Mouse (Mus musculus): ENCODE data around the gene Gm10073. TPM values are rescaled to one million over a fixed set of nuclear protein-coding genes. Genes with fewer than 3 reads are reported as not detected.
"Not testable (repeated sequence)": the region's sequence is repeated elsewhere in the genome, so short reads cannot be mapped to it uniquely, and the experiment has no call there.

The Gm10073 gene
- polyA plus RNA-seq, 1 experiment, result 1.6 TPM

DNA sequence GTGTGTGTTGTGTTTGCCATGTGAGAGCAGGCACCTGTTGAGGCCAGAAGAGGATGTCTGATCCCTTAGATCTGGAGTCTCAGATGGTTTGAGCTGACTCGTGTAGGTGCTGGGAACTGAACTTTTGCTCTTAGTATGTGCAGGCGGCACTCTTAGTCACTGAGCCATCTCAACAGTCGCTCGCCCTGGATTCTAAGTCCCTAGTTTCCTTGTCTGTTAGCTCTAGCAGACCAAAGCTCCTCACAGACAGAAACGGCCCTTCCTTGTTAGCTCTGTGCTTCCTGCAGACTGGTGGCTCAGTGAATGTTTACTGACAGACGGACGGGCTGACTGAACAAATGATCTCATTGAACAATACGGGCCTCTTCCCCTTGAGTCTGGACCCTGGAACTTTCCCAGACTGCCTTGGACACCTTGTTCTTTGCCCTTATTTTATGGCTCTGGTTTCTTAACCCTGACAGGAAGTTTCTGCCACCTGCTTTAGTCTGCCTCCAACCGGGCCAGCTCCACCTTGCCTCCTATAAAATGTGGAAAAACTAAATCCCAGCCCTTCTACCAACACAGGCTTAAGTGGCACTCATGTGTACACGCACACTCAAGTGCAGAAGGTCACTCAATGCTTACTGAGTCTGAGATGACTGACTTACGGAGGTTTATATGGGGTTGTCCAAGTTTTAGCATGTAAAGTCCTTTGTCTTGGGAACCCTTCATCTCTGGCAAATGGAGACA lies 11.8 kb upstream of the Gm10073 start:
- TF ChIP-seq GATA1 (IDR thresholded peaks at IDR 0.05; ENCODE audit: low read length) (no peak), TAL1 (IDR thresholded peaks at IDR 0.05; ENCODE audit: low read length) (no peak)
- H3K36me3 ChIP-seq (ENCODE audit: control insufficient read depth), result no peaks in the 10 kb centered on the region
- H3K9me3 ChIP-seq (ENCODE audit: control insufficient read depth, low read length), result no peaks in the 10 kb centered on the region
- H3K4me3 ChIP-seq (replicated peaks), result no peak overlapping the region
- H3K4me1 ChIP-seq (ENCODE audit: control insufficient read depth), result no peaks in the 10 kb centered on the region
- no peaks in the 10 kb centered on the region for H3K27me3 ChIP-seq (ENCODE audit: control insufficient read depth)

GRCm38 (mm10) chr8:106581344-106582088 lies 8.3 kb upstream of the Gm10073 start:
- TF ChIP-seq GATA1 (IDR thresholded peaks at IDR 0.05; ENCODE audit: low read length) (no peak), TAL1 (IDR thresholded peaks at IDR 0.05; ENCODE audit: low read length) (no peak)
- Histone ChIP-seq H3K9me3 (ENCODE audit: control insufficient read depth, low read length) (no peaks in the 10 kb centered on the region), H3K4me3 (replicated peaks) (no peak overlapping the region), H3K27me3 (ENCODE audit: control insufficient read depth) (no peaks in the 10 kb centered on the region), H3K36me3 (ENCODE audit: control insufficient read depth) (no peaks in the 10 kb centered on the region), H3K4me1 (ENCODE audit: control insufficient read depth) (no peaks in the 10 kb centered on the region)

DNA sequence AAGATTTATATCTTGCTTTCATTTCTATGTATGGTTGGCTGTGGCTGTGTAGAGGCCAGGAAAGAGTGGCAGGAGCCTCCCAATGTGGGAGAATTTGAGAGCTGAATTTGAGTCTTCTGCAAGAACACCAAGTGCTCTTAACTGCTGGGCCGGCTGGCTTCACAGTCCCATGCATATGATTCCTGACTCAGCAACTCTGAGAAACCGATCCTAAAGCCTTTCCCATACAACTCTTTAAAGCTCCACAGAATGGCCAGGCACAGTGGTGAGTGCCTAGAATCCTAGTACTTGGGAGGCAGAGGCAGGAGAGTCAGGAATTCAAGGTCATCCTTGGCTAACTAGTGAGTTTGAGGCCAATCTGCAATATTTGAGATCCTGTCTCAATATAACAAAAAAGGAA lies 6.2 kb upstream of the Gm10073 start:
- Histone ChIP-seq H3K36me3 (ENCODE audit: control insufficient read depth) (no peaks in the 10 kb centered on the region), H3K4me1 (ENCODE audit: control insufficient read depth) (no peaks in the 10 kb centered on the region), H3K27me3 (ENCODE audit: control insufficient read depth) (no peaks in the 10 kb centered on the region), H3K4me3 (replicated peaks) (no peak overlapping the region), H3K9me3 (ENCODE audit: control insufficient read depth, low read length) (no peaks in the 10 kb centered on the region)
- TF ChIP-seq TAL1 (IDR thresholded peaks at IDR 0.05; ENCODE audit: low read length) (no peak), GATA1 (IDR thresholded peaks at IDR 0.05; ENCODE audit: low read length) (no peak)

GRCm38 (mm10) chr8:106576849-106577555 lies 3.7 kb upstream of the Gm10073 start:
- no peaks in the 10 kb centered on the region for H3K4me1 ChIP-seq (ENCODE audit: control insufficient read depth)
- H3K36me3 ChIP-seq (ENCODE audit: control insufficient read depth), result no peaks in the 10 kb centered on the region
- TF ChIP-seq GATA1 (IDR thresholded peaks at IDR 0.05; ENCODE audit: low read length), result no peak
- TF ChIP-seq TAL1 (IDR thresholded peaks at IDR 0.05; ENCODE audit: low read length), result no peak
- no peak overlapping the region for H3K4me3 ChIP-seq (replicated peaks)
- H3K27me3 ChIP-seq (ENCODE audit: control insufficient read depth), result no peaks in the 10 kb centered on the region
- H3K9me3 ChIP-seq (ENCODE audit: control insufficient read depth, low read length), result no peaks in the 10 kb centered on the region

DNA sequence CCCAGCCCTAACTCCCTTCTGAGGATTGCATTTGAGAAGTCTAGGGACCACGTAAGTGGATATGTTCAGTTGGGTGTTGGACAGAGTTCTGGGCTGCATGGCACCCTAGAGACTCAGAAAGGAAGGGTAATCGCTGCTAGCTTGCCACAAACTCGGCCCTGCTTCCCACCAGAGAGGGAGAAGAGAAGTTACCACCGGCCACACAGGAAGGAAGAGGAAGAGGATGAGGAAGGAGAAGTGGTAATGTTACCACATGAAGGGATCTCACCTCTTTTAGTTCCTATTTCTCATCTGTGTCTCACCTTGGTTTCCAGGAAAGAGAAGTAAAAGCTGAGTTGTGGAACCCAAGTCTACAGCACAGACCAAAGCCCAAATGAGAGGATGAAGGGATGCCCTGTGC lies 1.0 kb upstream of the Gm10073 start:
- Histone ChIP-seq H3K4me3 (replicated peaks) (no peak overlapping the region), H3K36me3 (ENCODE audit: control insufficient read depth) (no peaks in the 10 kb centered on the region), H3K9me3 (ENCODE audit: control insufficient read depth, low read length) (no peaks in the 10 kb centered on the region), H3K27me3 (ENCODE audit: control insufficient read depth) (no peaks in the 10 kb centered on the region), H3K4me1 (ENCODE audit: control insufficient read depth) (no peaks in the 10 kb centered on the region)
- TF ChIP-seq GATA1 (IDR thresholded peaks at IDR 0.05; ENCODE audit: low read length), result no peak
- no peak for TF ChIP-seq TAL1 (IDR thresholded peaks at IDR 0.05; ENCODE audit: low read length)

DNA sequence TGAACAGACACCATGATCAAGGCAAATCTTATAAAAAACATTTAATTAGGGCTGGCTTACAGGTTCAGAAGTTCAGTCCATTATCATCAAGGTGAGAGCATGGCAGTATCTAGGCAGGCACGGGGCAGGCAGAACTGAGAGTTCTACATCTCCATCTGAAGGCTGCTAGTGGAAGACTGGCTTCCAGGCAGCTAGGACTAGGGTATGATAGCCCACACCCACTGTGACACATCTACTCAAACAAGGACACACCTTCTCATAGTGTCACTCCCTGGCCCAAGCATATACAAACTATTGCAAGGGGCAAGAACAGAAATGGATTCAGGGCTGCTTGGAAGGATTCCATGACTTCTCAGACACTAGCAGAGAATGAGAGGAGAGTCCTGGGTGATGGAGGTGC lies 1.1 kb downstream of the Gm10073 start:
- H3K4me3 ChIP-seq (replicated peaks); H3K9me3 ChIP-seq (ENCODE audit: control insufficient read depth, low read length); H3K4me1 ChIP-seq (ENCODE audit: control insufficient read depth); H3K36me3 ChIP-seq (ENCODE audit: control insufficient read depth); H3K27me3 ChIP-seq (ENCODE audit: control insufficient read depth): not testable (repeated sequence)

DNA sequence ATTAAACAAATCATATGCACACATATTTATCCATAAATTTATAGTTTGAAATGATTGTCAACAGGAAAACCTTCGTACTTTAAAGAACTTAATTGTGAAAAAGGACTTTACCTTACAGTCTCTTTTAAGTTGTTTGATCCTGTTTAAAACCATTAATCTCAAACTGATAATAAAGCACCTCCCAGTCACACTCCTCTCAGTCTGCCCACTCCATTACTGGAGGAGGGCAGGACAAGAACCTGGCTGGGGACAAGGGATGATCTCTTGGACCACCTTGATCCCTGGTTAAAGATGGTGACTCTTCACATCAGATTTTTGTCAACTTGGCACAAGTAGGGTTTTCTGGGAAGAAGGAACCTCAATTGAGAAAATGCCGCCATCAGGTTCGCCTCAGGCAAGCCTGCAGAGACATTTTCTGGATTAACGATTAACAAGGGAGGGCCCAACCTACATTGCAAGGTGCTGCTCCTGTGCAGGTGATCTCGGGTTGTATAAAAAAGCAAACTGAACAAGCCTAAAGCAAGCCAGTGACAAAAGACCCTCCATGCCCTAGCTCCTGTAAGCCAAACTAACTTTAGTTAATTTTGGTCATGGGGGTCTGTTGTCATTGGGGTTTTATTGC lies 1.6 kb downstream of the Gm10073 start:
- Histone ChIP-seq H3K36me3 (ENCODE audit: control insufficient read depth) (no peaks in the 10 kb centered on the region), H3K4me1 (ENCODE audit: control insufficient read depth) (no peaks in the 10 kb centered on the region), H3K4me3 (replicated peaks) (no peak overlapping the region), H3K27me3 (ENCODE audit: control insufficient read depth) (no peaks in the 10 kb centered on the region), H3K9me3 (ENCODE audit: control insufficient read depth, low read length) (no peaks in the 10 kb centered on the region)
- TF ChIP-seq GATA1 (IDR thresholded peaks at IDR 0.05; ENCODE audit: low read length) (no peak), TAL1 (IDR thresholded peaks at IDR 0.05; ENCODE audit: low read length) (no peak)

DNA sequence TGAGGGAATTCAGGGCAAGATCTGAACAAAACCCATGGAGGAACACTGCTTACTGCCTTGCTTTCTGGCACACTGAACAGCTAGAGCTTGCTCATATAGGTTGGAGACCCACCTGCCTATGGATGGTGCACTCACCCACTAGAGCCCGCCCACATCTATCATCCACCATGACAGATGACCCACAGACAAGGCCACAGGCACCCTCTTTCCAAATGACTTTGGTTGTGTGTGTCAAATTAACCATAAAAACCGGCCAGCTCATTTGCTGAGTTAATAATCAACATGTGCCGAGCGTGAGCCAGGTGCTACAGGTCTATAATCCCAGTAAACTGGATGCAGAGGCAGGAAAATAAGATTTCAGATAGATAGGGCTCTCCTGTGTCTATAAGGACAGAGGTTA lies 2.9 kb downstream of the Gm10073 start:
- no peak overlapping the region for H3K4me3 ChIP-seq (replicated peaks)
- no peaks in the 10 kb centered on the region for H3K4me1 ChIP-seq (ENCODE audit: control insufficient read depth)
- H3K9me3 ChIP-seq (ENCODE audit: control insufficient read depth, low read length), result no peaks in the 10 kb centered on the region
- H3K27me3 ChIP-seq (ENCODE audit: control insufficient read depth), result no peaks in the 10 kb centered on the region
- no peaks in the 10 kb centered on the region for H3K36me3 ChIP-seq (ENCODE audit: control insufficient read depth)
- TF ChIP-seq GATA1 (IDR thresholded peaks at IDR 0.05; ENCODE audit: low read length) (no peak), TAL1 (IDR thresholded peaks at IDR 0.05; ENCODE audit: low read length) (no peak)

GRCm38 (mm10) chr8:106569006-106569405 lies 4.3 kb downstream of the Gm10073 start:
- no peaks in the 10 kb centered on the region for H3K27me3 ChIP-seq (ENCODE audit: control insufficient read depth)
- no peak overlapping the region for H3K4me3 ChIP-seq (replicated peaks)
- H3K36me3 ChIP-seq (ENCODE audit: control insufficient read depth), result no peaks in the 10 kb centered on the region
- no peaks in the 10 kb centered on the region for H3K4me1 ChIP-seq (ENCODE audit: control insufficient read depth)
- no peaks in the 10 kb centered on the region for H3K9me3 ChIP-seq (ENCODE audit: control insufficient read depth, low read length)
- TF ChIP-seq GATA1 (IDR thresholded peaks at IDR 0.05; ENCODE audit: low read length), result no peak
- no peak for TF ChIP-seq TAL1 (IDR thresholded peaks at IDR 0.05; ENCODE audit: low read length)

Measured in erythroblast, embryonic 14.5 days (primary cell).